Mouse (Mus musculus) left cerebral cortex, postnatal 10 days (tissue): ENCODE data around the gene Pim3. TPM values are rescaled to one million over a fixed set of nuclear protein-coding genes. Genes with fewer than 3 reads are reported as not detected.

ENCODE experiments used
- DNase-seq, 2 experiments: peaks; one replicate each; pipeline ENCODE4 v3.0.0; 2021 to 2022; ENCODE audit warnings: low spot score in 2 of 2, mixed read lengths in 1 of 2; ENCODE audit errors: extremely low spot score in 1 of 2
- intact Hi-C: fragments of 180-260 bp; cut with DNase I; formaldehyde crosslinking; loops from one replicate; pipeline ENCODE4 v1.15.1; 2025
- total RNA-seq, 2 experiments: library from RNA; stranded (reverse); gene quantifications; 2 replicates each; pipeline ENCODE4 v1.2.3; 2021

Gene Pim3
- total RNA-seq, 2 experiments from 2014 or later = 40.6 to 44.0 TPM

GRCm38 (mm10) chr15:88868024-88868742 lies 6.2 kb downstream of the Pim3 start:
- peak in 1 of 2 experiments; percentile 66 for DNase-seq
- intact Hi-C loops = no loop called here

GRCm38 (mm10) chr15:88870418-88871185 lies 8.6 kb downstream of the Pim3 start:
- no peak for DNase-seq
- intact Hi-C loops = no loop called here

- DNase-seq = no peak
- intact Hi-C loops = no loop called here
These were observed 12.1 kb downstream of the Pim3 start for GRCm38 (mm10) chr15:88874061-88874460.

GRCm38 (mm10) chr15:88874477-88874876 lies 12.5 kb downstream of the Pim3 start:
- DNase-seq = no peak
- intact Hi-C loops = no loop called here

DNA sequence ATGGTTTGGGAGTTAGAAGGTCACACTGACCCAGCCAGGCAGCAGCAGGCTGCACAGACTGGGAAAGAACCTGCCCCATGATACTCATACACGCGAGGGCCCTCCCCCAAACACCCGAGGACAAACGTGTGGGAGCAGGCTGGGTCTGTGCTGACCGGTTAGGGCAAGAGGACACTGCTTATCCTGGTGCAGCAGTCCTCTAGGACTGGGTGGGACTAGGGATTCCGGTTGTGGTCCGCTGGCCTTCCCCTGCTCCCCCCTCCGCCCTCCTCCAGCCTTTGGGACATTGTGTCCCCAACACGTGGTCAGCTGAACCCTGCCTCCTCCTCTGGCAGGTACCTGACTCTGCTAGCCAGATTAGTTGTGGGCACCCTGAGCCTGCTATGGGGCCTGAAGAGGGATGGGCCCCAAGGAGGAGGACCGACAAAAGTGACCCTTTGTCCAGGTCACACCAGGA lies 13.7 kb downstream of the Pim3 start:
- intact Hi-C loops = loop anchor here (2.0 kb wide), 1 partner anchor 47 kb away; no protein-coding TSS in a partner anchor
- DNase-seq = no peak

- DNase-seq = peak; percentile 55 to 84
- intact Hi-C loops = loop anchor here (2.0 kb wide), 1 partner anchor 48 kb away; no protein-coding TSS in a partner anchor
These were observed 14.4 kb downstream of the Pim3 start for GRCm38 (mm10) chr15:88876155-88877020.

DNA sequence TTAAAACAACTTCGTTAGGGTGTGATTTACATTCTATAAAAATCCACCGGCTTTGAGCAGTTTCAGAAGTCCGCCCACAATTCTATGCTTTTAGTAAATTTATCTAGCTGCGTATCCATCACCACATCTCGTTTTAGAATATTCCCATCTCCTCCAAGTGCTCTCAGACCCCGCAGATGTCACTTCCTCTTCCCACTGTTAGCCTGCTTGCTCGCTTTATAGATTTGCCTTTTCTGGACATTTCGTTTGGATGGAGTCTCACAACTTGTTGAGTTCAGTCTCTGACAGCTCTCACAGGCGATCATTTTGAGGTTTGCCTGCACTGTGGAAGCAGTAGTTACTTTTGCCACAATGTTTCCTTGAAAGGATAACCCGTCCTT lies 15.0 kb downstream of the Pim3 start:
- intact Hi-C loops = loop anchor here (2.0 kb wide), 1 partner anchor 48 kb away; no protein-coding TSS in a partner anchor

GRCm38 (mm10) chr15:88881253-88882044 lies 19.5 kb downstream of the Pim3 start:
- no peak for DNase-seq
- intact Hi-C loops = no loop called here

More for the DNA sequence above, 15.0 kb downstream of the Pim3 start:
- no peak for DNase-seq

GRCm38 (mm10) chr15:88882851-88883250 lies 20.9 kb downstream of the Pim3 start:
- intact Hi-C loops = no loop called here

DNA sequence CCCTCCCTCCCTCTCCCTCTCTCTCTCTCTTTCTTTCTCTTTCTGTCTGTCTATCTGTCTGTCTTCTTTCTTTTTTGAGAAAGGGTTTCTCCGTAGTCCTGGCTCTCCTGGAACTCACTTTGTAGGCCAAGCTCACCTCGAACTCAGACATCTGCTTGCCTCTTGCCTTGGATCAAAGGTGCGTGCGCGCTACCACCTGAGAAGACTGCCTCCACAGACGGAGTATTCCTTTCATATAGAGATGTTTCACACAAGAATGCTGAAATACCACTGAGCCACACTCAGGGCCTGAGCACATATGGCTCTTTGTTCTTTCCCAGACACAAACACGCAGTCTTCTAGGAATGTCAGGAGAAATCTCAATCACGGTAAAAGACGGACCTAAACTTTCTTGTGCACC lies 21.4 kb downstream of the Pim3 start:
- intact Hi-C loops = no loop called here
- DNase-seq = no peak

More at GRCm38 (mm10) chr15:88882851-88883250, 20.9 kb downstream of the Pim3 start:
- DNase-seq = no peak

DNA sequence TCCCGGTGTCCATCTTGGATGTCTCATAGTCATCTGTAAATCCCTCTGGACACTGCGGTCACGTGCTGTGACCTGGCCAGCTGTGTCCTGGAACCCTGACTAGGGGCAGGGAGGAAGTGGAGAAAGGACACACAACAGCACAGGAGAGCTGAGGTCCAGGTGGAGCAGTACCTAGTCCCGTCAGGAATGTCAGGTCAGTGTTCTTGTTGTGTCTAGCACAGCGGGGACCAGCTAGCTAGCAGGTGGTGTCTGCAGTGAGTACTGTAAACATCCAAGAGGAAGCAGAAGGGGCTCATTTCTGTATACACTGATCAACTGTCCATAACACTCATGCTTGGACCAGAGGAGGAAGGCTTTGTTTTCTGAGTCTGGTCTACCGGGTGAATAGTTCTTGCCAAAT lies 23.4 kb downstream of the Pim3 start:
- intact Hi-C loops = no loop called here
- DNase-seq = peak in 1 of 2 experiments; percentile 63

- no peak for DNase-seq
- intact Hi-C loops = no loop called here
These were observed 27.0 kb downstream of the Pim3 start for GRCm38 (mm10) chr15:88889032-88889431.

GRCm38 (mm10) chr15:88889994-88890393 lies 28.0 kb downstream of the Pim3 start:
- intact Hi-C loops = loop anchor here (2.0 kb wide), 1 partner anchor 31 kb away; no protein-coding TSS in a partner anchor
- DNase-seq = no peak

- peak; percentile 76 to 89 for DNase-seq
- intact Hi-C loops = loop anchor here (2.0 kb wide), 1 partner anchor 32 kb away; no protein-coding TSS in a partner anchor
These were observed 29.0 kb downstream of the Pim3 start for GRCm38 (mm10) chr15:88890751-88891675.

- DNase-seq = no peak
- intact Hi-C loops = loop anchor here (2.0 kb wide), 1 partner anchor 33 kb away; no protein-coding TSS in a partner anchor
These were observed 29.7 kb downstream of the Pim3 start for GRCm38 (mm10) chr15:88891676-88892040.

GRCm38 (mm10) chr15:88892252-88892651 lies 30.3 kb downstream of the Pim3 start:
- intact Hi-C loops = no loop called here
- no peak for DNase-seq

GRCm38 (mm10) chr15:88892876-88893275 lies 30.9 kb downstream of the Pim3 start:
- intact Hi-C loops = no loop called here
- no peak for DNase-seq
